Mouse (Mus musculus): ENCODE measurements around the gene Crlf3. TPM values are rescaled to one million over a fixed set of nuclear protein-coding genes. Genes with fewer than 3 reads are reported as not detected.
"Not testable (repeated sequence)": the region's sequence is repeated elsewhere in the genome, so short reads cannot be mapped to it uniquely, and the experiment has no call there.

The Crlf3 gene
- total RNA-seq, 2 experiments from 2014 or later, result 69.4 to 87.4 TPM

GRCm38 (mm10) chr11:80069815-80070214, 11.0 kb downstream of the Crlf3 start:
- no peak for ATAC-seq (replicated peaks; ENCODE audit: poor library complexity)

GRCm38 (mm10) chr11:80067558-80067957, 13.2 kb downstream of the Crlf3 start:
- peak; percentile 81 for ATAC-seq (replicated peaks; ENCODE audit: poor library complexity)

- ATAC-seq (replicated peaks; ENCODE audit: poor library complexity), result not testable (repeated sequence)
Measured at GRCm38 (mm10) chr11:80066373-80066772, 14.4 kb downstream of the Crlf3 start.

GRCm38 (mm10) chr11:80062159-80062558, 18.6 kb downstream of the Crlf3 start:
- ATAC-seq (replicated peaks; ENCODE audit: poor library complexity), result no peak

- no peak for ATAC-seq (replicated peaks; ENCODE audit: poor library complexity)
Measured at GRCm38 (mm10) chr11:80056141-80056540, 24.6 kb downstream of the Crlf3 start.

- ATAC-seq (replicated peaks; ENCODE audit: poor library complexity), result no peak
Measured at GRCm38 (mm10) chr11:80054659-80055058, 26.1 kb downstream of the Crlf3 start.

- no peak for ATAC-seq (replicated peaks; ENCODE audit: poor library complexity)
Measured at GRCm38 (mm10) chr11:80053171-80053570, 27.6 kb downstream of the Crlf3 start.

- ATAC-seq (replicated peaks; ENCODE audit: poor library complexity), result no peak
Measured at GRCm38 (mm10) chr11:80052456-80052855, 28.3 kb downstream of the Crlf3 start.

GRCm38 (mm10) chr11:80050088-80050487, 30.7 kb downstream of the Crlf3 start:
- no peak for ATAC-seq (replicated peaks; ENCODE audit: poor library complexity)

GRCm38 (mm10) chr11:80046856-80047255, 33.9 kb downstream of the Crlf3 start:
- ATAC-seq (replicated peaks; ENCODE audit: poor library complexity), result no peak

- 0 out of 2 replicates have a peak, but pooled peaks have one; percentile 6 for ATAC-seq (replicated peaks; ENCODE audit: poor library complexity)
Measured at GRCm38 (mm10) chr11:80043419-80043817, 37.4 kb downstream of the Crlf3 start.

- ATAC-seq (replicated peaks; ENCODE audit: poor library complexity), result peak; percentile 97
Measured at GRCm38 (mm10) chr11:80042615-80043418, 38.0 kb downstream of the Crlf3 start.

GRCm38 (mm10) chr11:80037495-80037894, 43.3 kb downstream of the Crlf3 start:
- ATAC-seq (replicated peaks; ENCODE audit: poor library complexity), result no peak

GRCm38 (mm10) chr11:80021306-80021705, 59.5 kb downstream of the Crlf3 start:
- ATAC-seq (replicated peaks; ENCODE audit: poor library complexity), result no peak

- no peak for ATAC-seq (replicated peaks; ENCODE audit: poor library complexity)
Measured at GRCm38 (mm10) chr11:80019792-80020191, 61.0 kb downstream of the Crlf3 start.

GRCm38 (mm10) chr11:80016533-80016932, 64.3 kb downstream of the Crlf3 start:
- not testable (repeated sequence) for ATAC-seq (replicated peaks; ENCODE audit: poor library complexity)

Other genes starting within 250 kb of the Crlf3 start
- gene Utp6, start 118.6 kb downstream of the Crlf3 start, total RNA-seq (2015), result 29.3 and 29.5 TPM in 2 replicates
- gene Utp6, start 118.6 kb downstream of the Crlf3 start, total RNA-seq (2017), result 112 and 156 TPM in 2 replicates
- gene Suz12, start 87.9 kb downstream of the Crlf3 start, total RNA-seq (2015), result 138 and 147 TPM in 2 replicates
- 81.3 and 101 TPM in 2 replicates for gene Suz12, start 87.9 kb downstream of the Crlf3 start, total RNA-seq (2017)
- gene Atad5, start 8.4 kb upstream of the Crlf3 start, total RNA-seq (2015), result 37.0 and 42.8 TPM in 2 replicates
- 28.2 and 42.1 TPM in 2 replicates for gene Atad5, start 8.4 kb upstream of the Crlf3 start, total RNA-seq (2017)
- gene Tefm, start 61.2 kb upstream of the Crlf3 start, total RNA-seq (2015), result 26.8 and 28.9 TPM in 2 replicates
- gene Tefm, start 61.2 kb upstream of the Crlf3 start, total RNA-seq (2017), result 21.1 and 27.3 TPM in 2 replicates
- gene Adap2, start 73.1 kb upstream of the Crlf3 start, total RNA-seq (2015), result 0.07 and 0.17 TPM in 2 replicates
- gene Adap2, start 73.1 kb upstream of the Crlf3 start, total RNA-seq (2017), result 0.12 and 0.61 TPM in 2 replicates
- 4.5 and 7.9 TPM in 2 replicates for gene Rnf135, start 102.9 kb upstream of the Crlf3 start, total RNA-seq (2015)
- gene Rnf135, start 102.9 kb upstream of the Crlf3 start, total RNA-seq (2017), result 4.8 and 6.5 TPM in 2 replicates
- gene Rhot1, start 128.0 kb upstream of the Crlf3 start, total RNA-seq (2015), result 64.7 and 66.6 TPM in 2 replicates
- gene Rhot1, start 128.0 kb upstream of the Crlf3 start, total RNA-seq (2017), result 50.6 and 51.4 TPM in 2 replicates
- gene Rhbdl3, start 219.9 kb upstream of the Crlf3 start, total RNA-seq (2015), result 0.42 and 0.52 TPM in 2 replicates
- 0.50 and 1.0 TPM in 2 replicates for gene Rhbdl3, start 219.9 kb upstream of the Crlf3 start, total RNA-seq (2017)

All from megakaryocyte progenitor cell, adult 5-6 weeks (primary cell).